Mouse (Mus musculus): ENCODE data around the gene Hlcs. TPM values are rescaled to one million over a fixed set of nuclear protein-coding genes. Genes with fewer than 3 reads are reported as not detected.

Gene Hlcs
- polyA plus RNA-seq, 1 experiment: 5.1 TPM

- peaks cover 4% of the 10 kb centered on the region for H3K4me1 ChIP-seq (ENCODE audit: control insufficient read depth, insufficient read depth, low read length)
- H3K4me3 ChIP-seq (ENCODE audit: insufficient read depth, low read length): no peak overlapping the region
- no peak for TF ChIP-seq POLR2A (IDR thresholded peaks at IDR 0.05; ENCODE audit: borderline replicate concordance, low read depth, low read length)
- no peak for TF ChIP-seq CTCF (IDR thresholded peaks at IDR 0.05; ENCODE audit: low read depth, low read length)
- no peak overlapping the region for H3K27ac ChIP-seq (ENCODE audit: insufficient read depth, low read depth, low read length)
These were observed 62.6 kb downstream of the Hlcs start for GRCm38 (mm10) chr16:94250640-94251349.

GRCm38 (mm10) chr16:94250136-94250535 lies 63.2 kb downstream of the Hlcs start:
- H3K27ac ChIP-seq (ENCODE audit: insufficient read depth, low read depth, low read length): no peak overlapping the region
- peaks cover 9% of the 10 kb centered on the region for H3K4me1 ChIP-seq (ENCODE audit: control insufficient read depth, insufficient read depth, low read length)
- no peak overlapping the region for H3K4me3 ChIP-seq (ENCODE audit: insufficient read depth, low read length)
- TF ChIP-seq CTCF (IDR thresholded peaks at IDR 0.05; ENCODE audit: low read depth, low read length) (no peak), POLR2A (IDR thresholded peaks at IDR 0.05; ENCODE audit: borderline replicate concordance, low read depth, low read length) (no peak)

GRCm38 (mm10) chr16:94249666-94250065 lies 63.7 kb downstream of the Hlcs start:
- Histone ChIP-seq H3K4me1 (ENCODE audit: control insufficient read depth, insufficient read depth, low read length) (peaks cover 9% of the 10 kb centered on the region), H3K27ac (ENCODE audit: insufficient read depth, low read depth, low read length) (no peak overlapping the region), H3K4me3 (ENCODE audit: insufficient read depth, low read length) (no peak overlapping the region)
- TF ChIP-seq POLR2A (IDR thresholded peaks at IDR 0.05; ENCODE audit: borderline replicate concordance, low read depth, low read length) (no peak), CTCF (IDR thresholded peaks at IDR 0.05; ENCODE audit: low read depth, low read length) (no peak)

- no peak for TF ChIP-seq POLR2A (IDR thresholded peaks at IDR 0.05; ENCODE audit: borderline replicate concordance, low read depth, low read length)
- TF ChIP-seq CTCF (IDR thresholded peaks at IDR 0.05; ENCODE audit: low read depth, low read length): no peak
- H3K4me1 ChIP-seq (ENCODE audit: control insufficient read depth, insufficient read depth, low read length): peaks cover 9% of the 10 kb centered on the region
- H3K27ac ChIP-seq (ENCODE audit: insufficient read depth, low read depth, low read length): no peak overlapping the region
- H3K4me3 ChIP-seq (ENCODE audit: insufficient read depth, low read length): no peak overlapping the region
These were observed 64.7 kb downstream of the Hlcs start for GRCm38 (mm10) chr16:94248721-94249120.

- Histone ChIP-seq H3K27ac (ENCODE audit: insufficient read depth, low read depth, low read length) (no peak overlapping the region), H3K4me3 (ENCODE audit: insufficient read depth, low read length) (no peak overlapping the region), H3K4me1 (ENCODE audit: control insufficient read depth, insufficient read depth, low read length) (peaks cover 9% of the 10 kb centered on the region)
- TF ChIP-seq CTCF (IDR thresholded peaks at IDR 0.05; ENCODE audit: low read depth, low read length) (no peak), POLR2A (IDR thresholded peaks at IDR 0.05; ENCODE audit: borderline replicate concordance, low read depth, low read length) (no peak)
These were observed 66.4 kb downstream of the Hlcs start for GRCm38 (mm10) chr16:94246976-94247375.

GRCm38 (mm10) chr16:94246058-94246784 lies 67.2 kb downstream of the Hlcs start:
- Histone ChIP-seq H3K4me1 (ENCODE audit: control insufficient read depth, insufficient read depth, low read length) (peaks cover 9% of the 10 kb centered on the region), H3K27ac (ENCODE audit: insufficient read depth, low read depth, low read length) (no peak overlapping the region), H3K4me3 (ENCODE audit: insufficient read depth, low read length) (peak overlapping the region; percentile 55)
- TF ChIP-seq CTCF (IDR thresholded peaks at IDR 0.05; ENCODE audit: low read depth, low read length) (no peak), POLR2A (IDR thresholded peaks at IDR 0.05; ENCODE audit: borderline replicate concordance, low read depth, low read length) (peak; percentile 17; the same call in 1 of the 2 replicates)

- no peak for TF ChIP-seq CTCF (IDR thresholded peaks at IDR 0.05; ENCODE audit: low read depth, low read length)
- TF ChIP-seq POLR2A (IDR thresholded peaks at IDR 0.05; ENCODE audit: borderline replicate concordance, low read depth, low read length): no peak
- Histone ChIP-seq H3K4me3 (ENCODE audit: insufficient read depth, low read length) (no peak overlapping the region), H3K4me1 (ENCODE audit: control insufficient read depth, insufficient read depth, low read length) (peaks cover 35% of the 10 kb centered on the region), H3K27ac (ENCODE audit: insufficient read depth, low read depth, low read length) (peak overlapping the region; percentile 52)
These were observed 72.2 kb downstream of the Hlcs start for GRCm38 (mm10) chr16:94241126-94241525.

- Histone ChIP-seq H3K27ac (ENCODE audit: insufficient read depth, low read depth, low read length) (peak overlapping the region; percentile 52), H3K4me1 (ENCODE audit: control insufficient read depth, insufficient read depth, low read length) (peaks cover 34% of the 10 kb centered on the region), H3K4me3 (ENCODE audit: insufficient read depth, low read length) (no peak overlapping the region)
- 0 out of 2 replicates have a peak, but pooled peaks have one; percentile 12 for TF ChIP-seq CTCF (IDR thresholded peaks at IDR 0.05; ENCODE audit: low read depth, low read length)
- no peak for TF ChIP-seq POLR2A (IDR thresholded peaks at IDR 0.05; ENCODE audit: borderline replicate concordance, low read depth, low read length)
These were observed 73.2 kb downstream of the Hlcs start for GRCm38 (mm10) chr16:94240190-94240589.

GRCm38 (mm10) chr16:94239567-94239966 lies 73.8 kb downstream of the Hlcs start:
- Histone ChIP-seq H3K4me1 (ENCODE audit: control insufficient read depth, insufficient read depth, low read length) (peaks cover 36% of the 10 kb centered on the region), H3K4me3 (ENCODE audit: insufficient read depth, low read length) (no peak overlapping the region), H3K27ac (ENCODE audit: insufficient read depth, low read depth, low read length) (peak overlapping the region; percentile 64)
- TF ChIP-seq POLR2A (IDR thresholded peaks at IDR 0.05; ENCODE audit: borderline replicate concordance, low read depth, low read length) (no peak), CTCF (IDR thresholded peaks at IDR 0.05; ENCODE audit: low read depth, low read length) (no peak)

- no peak overlapping the region for H3K4me3 ChIP-seq (ENCODE audit: insufficient read depth, low read length)
- peaks cover 40% of the 10 kb centered on the region for H3K4me1 ChIP-seq (ENCODE audit: control insufficient read depth, insufficient read depth, low read length)
- H3K27ac ChIP-seq (ENCODE audit: insufficient read depth, low read depth, low read length): peak overlapping the region; percentile 64
- no peak for TF ChIP-seq POLR2A (IDR thresholded peaks at IDR 0.05; ENCODE audit: borderline replicate concordance, low read depth, low read length)
- TF ChIP-seq CTCF (IDR thresholded peaks at IDR 0.05; ENCODE audit: low read depth, low read length): no peak
These were observed 74.2 kb downstream of the Hlcs start for GRCm38 (mm10) chr16:94239146-94239545.

Data from bone marrow macrophage, adult 2 months (primary cell).